Mouse (Mus musculus): ENCODE data around the gene Syt3.

DNA sequence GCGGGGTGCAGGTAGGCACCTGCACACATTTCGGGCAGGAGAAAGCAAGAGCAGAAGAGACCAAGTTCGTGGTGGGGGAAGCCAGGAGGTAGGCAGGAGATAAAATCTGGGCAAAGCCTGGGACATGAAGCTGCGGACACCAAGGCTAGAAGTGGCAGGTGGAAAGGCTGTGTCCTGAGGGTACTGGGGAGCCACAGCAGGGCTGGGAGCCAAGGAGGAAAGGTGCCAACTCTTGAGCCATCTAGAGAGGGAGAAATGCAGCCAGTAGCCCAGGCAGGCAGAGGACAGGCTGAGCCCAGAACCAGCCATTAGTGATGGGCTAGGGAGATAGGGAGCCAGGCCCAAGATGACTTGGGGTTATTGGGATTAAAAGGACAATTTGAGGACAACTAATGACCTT lies 7.9 kb downstream of the Syt3 start:
- no peak for TF ChIP-seq CTCF (IDR thresholded peaks at IDR 0.05; ENCODE audit: low read depth, low read length)
- TF ChIP-seq POLR2A (IDR thresholded peaks at IDR 0.05; ENCODE audit: insufficient read depth, low read length), result no peak
- TF ChIP-seq EP300 (IDR thresholded peaks at IDR 0.05; ENCODE audit: insufficient read depth, low read depth, low read length), result no peak

All from ES-Bruce4 (cell line).